Mouse (Mus musculus) right cerebral cortex, postnatal 4 days (tissue): ENCODE results near the gene Mtor.

Experiments used
- DNase-seq: peaks from one replicate; pipeline ENCODE4 v3.0.0-alpha.2; 2022

Gene Mtor

DNA sequence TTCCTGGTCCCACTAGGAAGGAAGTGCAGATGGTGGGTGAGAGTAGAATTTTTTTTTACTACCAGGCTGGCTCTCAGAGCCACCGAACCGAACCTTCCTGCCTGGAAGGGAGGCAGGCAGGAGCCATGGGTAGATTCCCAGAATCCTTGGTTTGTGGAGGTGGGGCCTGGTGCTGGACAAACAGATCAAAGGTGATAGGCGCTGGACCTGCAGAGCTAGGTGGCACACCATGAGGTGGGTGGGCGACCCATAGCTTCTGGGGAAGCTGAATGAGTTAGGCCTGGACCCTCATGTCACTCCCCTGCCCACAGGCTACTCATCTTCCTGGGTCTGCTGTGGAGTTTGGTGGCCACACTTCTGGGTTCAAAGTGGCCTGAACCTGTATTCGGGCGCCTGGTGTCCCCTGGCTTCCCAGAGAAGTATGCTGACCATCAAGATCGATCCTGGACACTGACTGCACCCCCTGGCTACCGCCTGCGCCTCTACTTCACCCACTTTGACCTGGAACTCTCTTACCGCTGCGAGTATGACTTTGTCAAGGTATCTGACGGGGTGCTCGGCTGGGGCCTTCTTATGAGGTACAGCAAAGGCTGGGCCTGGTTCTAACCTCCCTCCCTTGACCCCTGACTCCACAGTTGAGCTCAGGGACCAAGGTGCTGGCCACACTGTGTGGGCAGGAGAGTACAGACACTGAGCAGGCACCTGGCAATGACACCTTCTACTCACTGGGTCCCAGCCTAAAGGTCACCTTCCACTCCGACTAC is 154.1 kb downstream of the Mtor start, which contains the start of gene Masp2:
Gene Masp2, plus strand, starts transcription at position 198 of the 764 bp plus-strand sequence.
- DNase-seq = no peak

DNA sequence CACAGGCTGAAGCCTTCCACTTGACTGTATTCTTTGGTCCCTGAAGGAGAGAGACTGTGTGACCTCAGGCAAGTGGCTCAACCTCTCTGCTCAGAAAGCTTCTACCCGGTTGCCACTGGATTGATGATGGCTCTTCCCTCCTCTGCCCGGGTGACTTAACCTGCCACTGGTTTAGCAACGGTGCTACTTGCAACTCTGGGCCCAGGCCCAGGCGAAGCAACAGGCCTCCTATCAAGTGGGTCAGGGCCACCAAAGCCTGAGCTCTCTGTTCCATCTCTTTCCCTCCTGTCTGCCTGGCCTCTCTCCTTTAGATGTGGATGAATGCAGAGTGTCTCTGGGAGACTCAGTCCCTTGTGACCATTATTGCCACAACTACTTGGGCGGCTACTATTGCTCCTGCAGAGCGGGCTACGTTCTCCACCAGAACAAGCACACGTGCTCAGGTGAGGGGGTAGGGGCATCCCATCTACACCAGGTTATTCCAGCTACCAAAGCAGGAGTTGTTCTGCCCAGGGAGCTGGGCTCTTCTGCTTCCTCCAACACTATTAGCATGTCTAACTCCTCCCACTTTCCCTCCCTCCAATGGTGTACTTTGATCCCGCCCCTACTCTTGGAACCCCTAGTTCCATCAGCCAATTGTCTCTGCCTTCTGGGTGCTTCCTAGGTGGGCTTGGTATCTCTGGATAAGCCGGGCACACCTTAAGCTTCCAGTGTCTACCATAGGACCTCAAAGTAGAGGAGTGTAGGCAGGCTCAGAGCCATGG is 155.1 kb downstream of the Mtor start:
- DNase-seq = no peak

DNA sequence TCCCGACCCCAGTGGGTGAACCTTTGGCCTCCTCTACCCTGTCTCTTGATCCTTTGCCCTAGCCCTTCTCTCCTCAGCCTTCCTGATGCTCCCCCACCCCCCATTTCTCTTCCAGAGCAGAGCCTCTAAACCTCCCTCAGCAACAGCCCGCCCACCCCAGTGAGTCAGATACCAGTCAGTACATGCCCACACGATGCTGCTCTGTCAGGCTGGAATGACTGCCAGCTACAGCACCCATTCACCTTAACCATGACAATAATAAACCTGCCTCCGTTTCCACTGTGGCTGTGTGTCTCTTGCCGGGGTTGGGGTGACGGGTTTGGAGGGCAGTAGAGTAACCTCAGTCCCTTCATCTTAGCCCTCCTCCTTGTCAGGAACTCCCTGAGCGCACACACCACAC is 155.7 kb downstream of the Mtor start:
- no peak for DNase-seq

DNA sequence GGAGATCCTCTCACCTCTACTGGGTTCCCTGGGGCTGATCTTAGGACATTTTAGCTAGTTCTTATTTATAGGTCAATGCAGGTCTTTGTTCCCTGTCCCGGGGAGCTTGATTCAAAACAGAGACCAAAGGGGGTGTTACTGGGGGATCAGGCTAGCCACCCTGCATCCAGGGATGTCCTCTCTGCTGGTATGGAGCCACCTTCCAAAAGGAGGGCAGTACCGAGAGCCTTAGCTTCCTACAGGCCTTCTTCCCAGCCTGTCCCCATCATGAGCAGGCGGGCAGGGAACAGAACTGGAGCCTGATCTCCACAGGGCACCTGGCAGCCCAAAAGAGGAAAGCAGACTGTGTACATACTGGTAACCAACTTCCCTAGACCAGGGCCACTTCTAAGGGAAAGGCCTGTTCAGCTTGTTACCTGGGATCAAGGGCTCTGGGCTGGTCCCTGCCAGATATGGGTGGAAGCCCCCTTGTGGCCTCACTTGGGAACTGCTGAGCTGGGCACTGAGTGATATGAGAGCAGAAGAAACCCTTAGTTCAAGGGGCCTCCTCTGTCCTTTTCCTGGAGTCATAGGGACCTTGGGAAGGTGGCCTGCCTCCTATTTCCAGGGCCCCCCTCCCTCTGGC is 156.2 kb downstream of the Mtor start:
- DNase-seq = peak; percentile 56
